12 mouse cellular contexts compared by ENCODE assay signal in genomic region chr8:94922602-94923001, GRCm38 (mm10). TPM values are rescaled to one million over a fixed set of nuclear protein-coding genes. Genes with fewer than 3 reads are reported as not detected.
DNase-seq lines count a peak whose midpoint lies in the region; ATAC-seq and TF ChIP-seq lines count a peak whose summit lies in the region.
"Had no signal": no experiment of that assay in that cellular context is flagged by ENCODE, and none has a peak within 500 bp of the region (broad histone marks: within the 10 kb centered on the region; RNA-seq: fewer than 3 reads in every experiment).

No protein-coding gene starts in this region.

- H3K9ac ChIP-seq in heart, adult 2 months (ENCODE audit: low read depth, low read length): no peak overlapping the region
- no peak overlapping the region for H3K9ac ChIP-seq in intestine, postnatal 0 days (ENCODE audit: low read depth, low read length)
- H3K9ac ChIP-seq: kidney, embryonic 15.5 days had no signal

- DNase-seq in heart, adult 2 months: peak; percentile 43 to 59
- DNase-seq in heart, postnatal 25 days (ENCODE audit: low spot score): no peak
- DNase-seq in lung, postnatal 4 days: peak; percentile 31 to 66
- DNase-seq in left cerebral cortex, adult 2 months (ENCODE audit: extremely low spot score in 1 of 2, low spot score in 2 of 2): no peak
- DNase-seq in right cerebral cortex, postnatal 14 days: no peak
- DNase-seq: cerebellum, adult 2 months; gastrocnemius, postnatal 25 days had no signal

- TF ChIP-seq POLR2A in heart, adult 2 months (IDR thresholded peaks at IDR 0.05; ENCODE audit: insufficient read depth, low read depth, low read length): no peak

- intact Hi-C loops in heart, adult 2 months (cut with DNase I): no loop called here
- intact Hi-C loops in heart, postnatal 25 days (cut with DNase I): no loop called here
- intact Hi-C loops in left cerebral cortex, adult 2 months (cut with DNase I): no loop called here

- peak; percentile 39 for ATAC-seq in intestine, postnatal 0 days
- ATAC-seq in activated CD4-positive, CD25-positive, alpha-beta regulatory T cell, adult 4 months: no peak

- no peaks in the 10 kb centered on the region for H3K79me2 ChIP-seq in heart, adult 2 months (replicated peaks; ENCODE audit: control insufficient read depth, insufficient read depth, low read length)

- H3K27me3 ChIP-seq in heart, adult 2 months (ENCODE audit: control insufficient read depth, insufficient read depth, low read length): no peaks in the 10 kb centered on the region
- no peaks in the 10 kb centered on the region for H3K27me3 ChIP-seq in intestine, postnatal 0 days (replicated peaks; ENCODE audit: control insufficient read depth, insufficient read depth, low read length)
- H3K27me3 ChIP-seq: kidney, embryonic 15.5 days had no signal

- peak; percentile 75; the same call in 1 of the 2 replicates for TF ChIP-seq EP300 in heart, adult 2 months (IDR thresholded peaks at IDR 0.05; ENCODE audit: insufficient read depth, low read depth, low read length)

- H3K4me1 ChIP-seq in heart, adult 2 months (ENCODE audit: control insufficient read depth, insufficient read depth, low read length): peaks cover 8% of the 10 kb centered on the region
- H3K4me1 ChIP-seq in brown adipose tissue, adult 24 weeks (ENCODE audit: control insufficient read depth, insufficient read depth, insufficient read length, low read length): peaks cover 8% of the 10 kb centered on the region; the same call in 1 of the 2 replicates
- no peaks in the 10 kb centered on the region for H3K4me1 ChIP-seq in intestine, postnatal 0 days (replicated peaks; ENCODE audit: control insufficient read depth, insufficient read depth, low read length)

- no peak for TF ChIP-seq CTCF in heart, adult 2 months (IDR thresholded peaks at IDR 0.05)
- TF ChIP-seq CTCF in intestine, postnatal 0 days (IDR thresholded peaks at IDR 0.05; ENCODE audit: low read depth): no peak
- TF ChIP-seq CTCF in left cerebral cortex, adult 2 months (IDR thresholded peaks at IDR 0.05): no peak

- WGBS in heart, adult 2 months: 21% methylated on average over 8 of the region's 8 CpGs
- 17% methylated on average over 8 of the region's 8 CpGs for whole genome bisulfite sequencing in intestine, postnatal 0 days

- peak overlapping the region; percentile 8 for H3K27ac ChIP-seq in heart, adult 2 months
- peak overlapping the region; percentile 29; the same call in 1 of the 2 replicates for H3K27ac ChIP-seq in brown adipose tissue, adult 24 weeks (replicated peaks; ENCODE audit: low read depth, low read length)
- H3K27ac ChIP-seq in intestine, postnatal 0 days (ENCODE audit: low read depth, low read length): no peak overlapping the region
- no peak overlapping the region for H3K27ac ChIP-seq in left cerebral cortex, adult 2 months
- H3K27ac ChIP-seq: kidney, embryonic 15.5 days had no signal

- no peaks in the 10 kb centered on the region for H3K36me3 ChIP-seq in heart, adult 2 months (ENCODE audit: control insufficient read depth, insufficient read depth, low read length)
- H3K36me3 ChIP-seq in intestine, postnatal 0 days (ENCODE audit: control insufficient read depth, insufficient read depth): no peaks in the 10 kb centered on the region
- H3K36me3 ChIP-seq: kidney, embryonic 15.5 days had no signal

- H3K4me3 ChIP-seq in heart, adult 2 months: no peak overlapping the region
- no peak overlapping the region for H3K4me3 ChIP-seq in brown adipose tissue, adult 24 weeks (ENCODE audit: insufficient read depth, low read depth, low read length)
- no peak overlapping the region for H3K4me3 ChIP-seq in intestine, postnatal 0 days (ENCODE audit: low read depth, low read length)
- no peak overlapping the region for H3K4me3 ChIP-seq in left cerebral cortex, adult 2 months
- H3K4me3 ChIP-seq: kidney, embryonic 15.5 days had no signal

- 0 out of 2 replicates have a peak overlapping the region, but pooled peaks have one; percentile 9 for H3K4me2 ChIP-seq in intestine, postnatal 0 days (replicated peaks; ENCODE audit: low read depth)
- H3K4me2 ChIP-seq: kidney, embryonic 15.5 days had no signal

- H3K9me3 ChIP-seq in intestine, postnatal 0 days (ENCODE audit: control insufficient read depth): no peaks in the 10 kb centered on the region
- H3K9me3 ChIP-seq: kidney, embryonic 15.5 days had no signal

RNA-seq across cellular contexts. Expression of gene Adgrg5, which starts 0.9 kb away (rescaled TPM):
- total RNA-seq in heart, adult 2 months (2021): under 1 TPM; 0.08 to 0.27 TPM
- polyA plus RNA-seq in heart, adult 2 months (2012; rRNA removed): 0.62 and 0.97 TPM in 2 replicates
- total RNA-seq in heart, postnatal 25 days (2021): under 1 TPM; 0.29 to 0.34 TPM
- polyA plus RNA-seq in brown adipose tissue, adult 24 weeks (2012; ENCODE audit: insufficient read depth, insufficient read length, missing spikeins): not detected in 2 replicates
- polyA plus RNA-seq in intestine, postnatal 0 days (2015; fragmentation: Nextera tagmentation; extraction: Ambion mirVana): 1.3 and 1.5 TPM in 2 replicates
- 1 to 10 TPM; 1.3 to 1.4 TPM for polyA plus RNA-seq in activated CD4-positive, CD25-positive, alpha-beta regulatory T cell, adult 4 months (2017; shearing (Covaris generic))
- total RNA-seq in left cerebral cortex, adult 2 months (2021): not detected
- total RNA-seq: gastrocnemius, postnatal 25 days had no signal
- polyA plus RNA-seq: neural tube, embryonic 11.5 days had no signal

RNA-seq across cellular contexts. Expression of gene Ccdc102a, which starts 4.7 kb away (rescaled TPM):
- 1 to 10 TPM; 5.0 to 5.7 TPM for total RNA-seq in heart, adult 2 months (2021)
- 5.2 and 6.4 TPM in 2 replicates for polyA plus RNA-seq in heart, adult 2 months (2012; rRNA removed)
- total RNA-seq in heart, postnatal 25 days (2021): 1 to 10 TPM; 6.3 to 7.2 TPM
- 1.2 and 1.5 TPM in 2 replicates for polyA plus RNA-seq in brown adipose tissue, adult 24 weeks (2012; ENCODE audit: insufficient read depth, insufficient read length, missing spikeins)
- polyA plus RNA-seq in intestine, postnatal 0 days (2015; fragmentation: Nextera tagmentation; extraction: Ambion mirVana): 7.2 and 7.7 TPM in 2 replicates
- polyA plus RNA-seq in activated CD4-positive, CD25-positive, alpha-beta regulatory T cell, adult 4 months (2017; shearing (Covaris generic)): under 1 TPM; 0.20 to 0.57 TPM
- total RNA-seq in left cerebral cortex, adult 2 months (2021): 1 to 10 TPM; 1.6 to 2.0 TPM

RNA-seq across cellular contexts. Expression of gene Dok4, which starts 46.5 kb away (rescaled TPM):
- 10 to 100 TPM; 13.7 to 14.8 TPM for total RNA-seq in heart, adult 2 months (2021)
- 23.0 and 36.2 TPM in 2 replicates for polyA plus RNA-seq in heart, adult 2 months (2012; rRNA removed)
- total RNA-seq in heart, postnatal 25 days (2021): 10 to 100 TPM; 17.5 to 21.4 TPM
- polyA plus RNA-seq in brown adipose tissue, adult 24 weeks (2012; ENCODE audit: insufficient read depth, insufficient read length, missing spikeins): 3.8 and 8.4 TPM in 2 replicates
- 51.0 and 52.1 TPM in 2 replicates for polyA plus RNA-seq in intestine, postnatal 0 days (2015; fragmentation: Nextera tagmentation; extraction: Ambion mirVana)
- under 1 TPM; 0.17 to 0.36 TPM for polyA plus RNA-seq in activated CD4-positive, CD25-positive, alpha-beta regulatory T cell, adult 4 months (2017; shearing (Covaris generic))
- 10 to 100 TPM; 17.6 to 19.2 TPM for total RNA-seq in left cerebral cortex, adult 2 months (2021)

RNA-seq across cellular contexts. Expression of gene Adgrg1, which starts 51.9 kb away (rescaled TPM):
- total RNA-seq in heart, adult 2 months (2021): 10 to 100 TPM; 52.1 to 67.8 TPM
- 96.1 and 107 TPM in 2 replicates for polyA plus RNA-seq in heart, adult 2 months (2012; rRNA removed)
- total RNA-seq in heart, postnatal 25 days (2021): 10 to 100 TPM; 38.6 to 48.7 TPM
- 7.4 and 18.4 TPM in 2 replicates for polyA plus RNA-seq in brown adipose tissue, adult 24 weeks (2012; ENCODE audit: insufficient read depth, insufficient read length, missing spikeins)
- 22.3 and 22.7 TPM in 2 replicates for polyA plus RNA-seq in intestine, postnatal 0 days (2015; fragmentation: Nextera tagmentation; extraction: Ambion mirVana)
- polyA plus RNA-seq in activated CD4-positive, CD25-positive, alpha-beta regulatory T cell, adult 4 months (2017; shearing (Covaris generic)): 1 to 10 TPM; 1.8 to 2.8 TPM
- total RNA-seq in left cerebral cortex, adult 2 months (2021): 10 to 100 TPM; 77.6 to 86.8 TPM

Comparison
In these comparisons a context has a peak if more than half of its experiments do, and no peak if none do; other contexts are left out.
1. DNase-seq: peak in heart, adult 2 months (2 of 2) and lung, postnatal 4 days (2 of 2); none in heart, postnatal 25 days (single experiment), left cerebral cortex, adult 2 months (0 of 2) and right cerebral cortex, postnatal 14 days (single experiment).
2. H3K27ac ChIP-seq: peak in heart, adult 2 months (single experiment) and brown adipose tissue, adult 24 weeks (single experiment); none in intestine, postnatal 0 days (single experiment) and left cerebral cortex, adult 2 months (single experiment).